Mouse (Mus musculus): ENCODE results near the gene Neurl2. TPM values are rescaled to one million over a fixed set of nuclear protein-coding genes. Genes with fewer than 3 reads are reported as not detected.

Neurl2 gene
- polyA plus RNA-seq, 1 experiment from 2014 or later, result 3.2 TPM

GRCm38 (mm10) chr2:164862179-164862861 is 29.1 kb upstream of the Neurl2 start:
- Histone ChIP-seq H3K4me2 (ENCODE audit: low read depth, low read length, severe bottlenecking) (no peak overlapping the region), H3K4me3 (ENCODE audit: low read depth, low read length) (no peak overlapping the region), H3K4me1 (replicated peaks; ENCODE audit: control insufficient read depth, insufficient read depth, low read length) (peaks cover 6% of the 10 kb centered on the region), H3K9me3 (ENCODE audit: control insufficient read depth, low read length) (no peaks in the 10 kb centered on the region), H3K27ac (ENCODE audit: low read depth, low read length) (no peak overlapping the region), H3K36me3 (ENCODE audit: control insufficient read depth, insufficient read depth, low read length) (no peaks in the 10 kb centered on the region), H3K9ac (ENCODE audit: low read length) (no peak overlapping the region), H3K27me3 (ENCODE audit: control insufficient read depth, insufficient read depth, low read length) (peaks cover 9% of the 10 kb centered on the region; the same call in 1 of the 2 replicates)
- 66% methylated on average over 9 of the region's 9 CpGs for WGBS
- DNase-seq (ENCODE audit: low spot score) (peak; percentile 62), ATAC-seq (replicated peaks; ENCODE audit: low FRiP score) (no peak)

- H3K9me3 ChIP-seq (ENCODE audit: control insufficient read depth, low read length), result no peaks in the 10 kb centered on the region
- peaks cover 16% of the 10 kb centered on the region for H3K27me3 ChIP-seq (ENCODE audit: control insufficient read depth, insufficient read depth, low read length)
- ATAC-seq (replicated peaks; ENCODE audit: low FRiP score) (no peak), DNase-seq (ENCODE audit: low spot score) (no peak)
- no peak overlapping the region for H3K9ac ChIP-seq (ENCODE audit: low read length)
- no peak overlapping the region for H3K27ac ChIP-seq (ENCODE audit: low read depth, low read length)
- H3K4me2 ChIP-seq (ENCODE audit: low read depth, low read length, severe bottlenecking), result no peak overlapping the region
- peaks cover 6% of the 10 kb centered on the region for H3K4me1 ChIP-seq (replicated peaks; ENCODE audit: control insufficient read depth, insufficient read depth, low read length)
- no peaks in the 10 kb centered on the region for H3K36me3 ChIP-seq (ENCODE audit: control insufficient read depth, insufficient read depth, low read length)
- H3K4me3 ChIP-seq (ENCODE audit: low read depth, low read length), result no peak overlapping the region
- 75% methylated on average over 4 of the region's 4 CpGs for WGBS
These were observed 27.8 kb upstream of the Neurl2 start for GRCm38 (mm10) chr2:164861094-164861493.

DNA sequence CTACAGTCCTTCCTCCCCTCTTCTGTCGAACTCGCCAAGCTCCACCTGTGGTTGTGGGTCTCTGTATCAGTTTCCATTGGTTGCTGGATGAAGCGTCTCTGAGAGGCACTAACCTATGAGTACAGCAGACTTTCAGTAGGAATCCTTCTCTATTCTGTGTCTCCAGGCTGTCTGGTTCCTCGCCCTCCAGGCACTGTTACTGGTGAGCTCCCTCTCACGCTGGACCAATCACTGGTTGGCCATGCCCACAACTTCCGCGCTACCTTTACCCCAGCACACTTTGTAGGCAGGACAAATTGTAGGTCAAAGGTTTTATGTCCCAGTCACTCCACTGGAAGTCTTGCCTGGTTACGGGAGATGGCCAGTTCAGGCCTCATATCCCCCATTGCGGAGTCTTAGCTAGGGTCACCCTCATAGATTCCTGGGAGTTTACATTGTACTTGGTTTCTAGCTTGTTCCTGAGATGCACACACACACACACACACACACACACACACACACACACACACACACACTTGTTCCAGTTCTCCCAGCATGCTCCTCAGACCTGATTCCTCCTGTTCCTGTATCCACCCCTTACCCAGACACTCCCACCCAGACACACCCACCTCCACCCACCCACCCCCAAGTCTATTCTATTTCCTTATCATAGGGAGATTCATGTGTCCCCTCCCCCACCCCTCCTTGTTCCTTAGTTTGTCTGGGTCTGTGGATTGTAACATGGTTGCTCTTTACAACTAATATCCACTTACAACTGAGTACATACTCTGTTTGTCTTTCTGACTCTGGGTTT is 26.6 kb upstream of the Neurl2 start:
- Histone ChIP-seq H3K9me3 (ENCODE audit: control insufficient read depth, low read length) (no peaks in the 10 kb centered on the region), H3K4me3 (ENCODE audit: low read depth, low read length) (no peak overlapping the region), H3K4me2 (ENCODE audit: low read depth, low read length, severe bottlenecking) (no peak overlapping the region), H3K9ac (ENCODE audit: low read length) (no peak overlapping the region), H3K27ac (ENCODE audit: low read depth, low read length) (no peak overlapping the region), H3K4me1 (replicated peaks; ENCODE audit: control insufficient read depth, insufficient read depth, low read length) (peaks cover 6% of the 10 kb centered on the region), H3K36me3 (ENCODE audit: control insufficient read depth, insufficient read depth, low read length) (no peaks in the 10 kb centered on the region), H3K27me3 (ENCODE audit: control insufficient read depth, insufficient read depth, low read length) (peaks cover 17% of the 10 kb centered on the region)
- DNase-seq (ENCODE audit: low spot score), result no peak
- 55% methylated on average over 9 of the region's 9 CpGs for WGBS
- no peak for ATAC-seq (replicated peaks; ENCODE audit: low FRiP score)

DNA sequence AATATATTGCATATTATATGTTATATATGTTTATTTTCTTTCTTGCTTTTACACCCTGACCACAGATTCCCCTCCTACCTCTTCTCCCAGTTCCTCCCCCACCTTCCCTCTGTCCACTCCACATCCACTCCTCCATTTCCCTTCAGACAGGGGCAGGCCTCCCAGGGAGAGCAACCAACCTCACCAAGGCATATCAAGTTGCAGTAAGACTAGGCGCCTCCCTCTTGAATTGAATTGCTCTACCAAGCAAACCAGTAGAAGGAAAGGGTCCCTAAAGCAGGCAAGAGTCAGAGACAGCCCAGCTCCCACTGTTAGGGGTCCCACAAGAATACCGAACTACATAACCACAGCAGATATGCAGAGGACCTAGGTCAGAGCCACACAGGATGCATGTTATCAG is 25.9 kb upstream of the Neurl2 start:
- 58% methylated on average over 2 of the region's 2 CpGs for WGBS
- H3K9me3 ChIP-seq (ENCODE audit: control insufficient read depth, low read length), result no peaks in the 10 kb centered on the region
- H3K9ac ChIP-seq (ENCODE audit: low read length), result no peak overlapping the region
- no peak overlapping the region for H3K4me3 ChIP-seq (ENCODE audit: low read depth, low read length)
- H3K4me1 ChIP-seq (replicated peaks; ENCODE audit: control insufficient read depth, insufficient read depth, low read length), result peaks cover 6% of the 10 kb centered on the region
- H3K4me2 ChIP-seq (ENCODE audit: low read depth, low read length, severe bottlenecking), result no peak overlapping the region
- no peaks in the 10 kb centered on the region for H3K36me3 ChIP-seq (ENCODE audit: control insufficient read depth, insufficient read depth, low read length)
- DNase-seq (ENCODE audit: low spot score) (no peak), ATAC-seq (replicated peaks; ENCODE audit: low FRiP score) (no peak)
- no peak overlapping the region for H3K27ac ChIP-seq (ENCODE audit: low read depth, low read length)
- peaks cover 19% of the 10 kb centered on the region for H3K27me3 ChIP-seq (ENCODE audit: control insufficient read depth, insufficient read depth, low read length)

GRCm38 (mm10) chr2:164857842-164858553 is 24.7 kb upstream of the Neurl2 start:
- peak overlapping the region; percentile 97 for H3K4me2 ChIP-seq (ENCODE audit: low read depth, low read length, severe bottlenecking)
- H3K9ac ChIP-seq (ENCODE audit: low read length), result peak overlapping the region; percentile 58
- H3K4me1 ChIP-seq (replicated peaks; ENCODE audit: control insufficient read depth, insufficient read depth, low read length), result peaks cover 6% of the 10 kb centered on the region
- ATAC-seq (replicated peaks; ENCODE audit: low FRiP score) (peak; percentile 35; the same call in 1 of the 2 replicates), DNase-seq (ENCODE audit: low spot score) (peak; percentile 65)
- H3K36me3 ChIP-seq (ENCODE audit: control insufficient read depth, insufficient read depth, low read length), result no peaks in the 10 kb centered on the region
- H3K27ac ChIP-seq (ENCODE audit: low read depth, low read length), result no peak overlapping the region
- 2% methylated on average over 19 of the region's 19 CpGs for WGBS
- no peaks in the 10 kb centered on the region for H3K9me3 ChIP-seq (ENCODE audit: control insufficient read depth, low read length)
- H3K27me3 ChIP-seq (ENCODE audit: control insufficient read depth, insufficient read depth, low read length), result peaks cover 19% of the 10 kb centered on the region
- H3K4me3 ChIP-seq (ENCODE audit: low read depth, low read length), result peak overlapping the region; percentile 44

DNA sequence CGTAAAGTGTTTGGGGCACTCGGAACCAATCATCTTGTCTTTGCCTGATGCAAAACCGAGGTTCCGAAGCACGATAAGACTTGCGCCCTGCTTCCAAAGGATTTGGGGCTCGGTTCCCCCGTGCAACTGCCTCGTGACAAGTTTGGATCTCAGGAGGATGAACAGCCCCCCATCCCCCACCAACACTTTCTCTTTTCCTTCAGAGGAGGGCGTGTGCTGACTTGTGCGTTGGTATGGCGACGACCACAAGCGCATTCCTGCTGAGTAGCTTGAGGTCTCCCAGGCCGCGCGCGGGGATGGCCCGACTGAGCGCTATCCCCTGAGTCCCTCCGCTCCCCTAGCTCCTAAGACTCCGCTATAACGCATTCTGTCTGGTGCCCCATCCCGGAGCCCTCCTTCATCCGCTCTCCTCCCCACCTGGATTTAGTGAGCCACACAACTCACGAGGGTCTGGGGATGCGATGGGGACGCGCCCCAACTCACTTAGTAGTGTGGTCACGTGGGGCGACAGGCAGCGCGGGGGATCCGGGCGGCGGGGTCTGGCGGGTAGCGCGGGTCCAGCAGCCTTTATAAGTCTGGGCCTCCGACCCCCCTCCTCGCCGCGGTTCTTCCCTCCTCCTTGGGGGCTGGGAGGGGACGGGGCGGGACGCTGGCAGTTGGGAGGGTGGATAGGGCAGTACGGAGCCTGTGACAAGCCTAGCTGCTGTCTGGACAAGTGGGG is 24.0 kb upstream of the Neurl2 start, which contains the start of gene Pltp:
Pltp (minus strand) TSS at position 611 of the 721 bp plus-strand sequence.
- ATAC-seq (replicated peaks; ENCODE audit: low FRiP score) (peak; percentile 76), DNase-seq (ENCODE audit: low spot score) (peak; percentile 87)
- no peak within 1 kb of the TSS for H3K27ac ChIP-seq (ENCODE audit: low read depth, low read length)
- H3K36me3 ChIP-seq (ENCODE audit: control insufficient read depth, insufficient read depth, low read length), result no peaks in the 10 kb centered on the region
- H3K9ac ChIP-seq (ENCODE audit: low read length), result peak within 1 kb of the TSS; percentile 58
- H3K4me3 ChIP-seq (ENCODE audit: low read depth, low read length), result peak within 1 kb of the TSS; percentile 44
- peaks cover 6% of the 10 kb centered on the region for H3K4me1 ChIP-seq (replicated peaks; ENCODE audit: control insufficient read depth, insufficient read depth, low read length)
- under 1% methylated on average over 47 of the region's 47 CpGs for WGBS
- H3K27me3 ChIP-seq (ENCODE audit: control insufficient read depth, insufficient read depth, low read length), result peaks cover 19% of the 10 kb centered on the region
- peak within 1 kb of the TSS; percentile 97 for H3K4me2 ChIP-seq (ENCODE audit: low read depth, low read length, severe bottlenecking)
- no peaks in the 10 kb centered on the region for H3K9me3 ChIP-seq (ENCODE audit: control insufficient read depth, low read length)

DNA sequence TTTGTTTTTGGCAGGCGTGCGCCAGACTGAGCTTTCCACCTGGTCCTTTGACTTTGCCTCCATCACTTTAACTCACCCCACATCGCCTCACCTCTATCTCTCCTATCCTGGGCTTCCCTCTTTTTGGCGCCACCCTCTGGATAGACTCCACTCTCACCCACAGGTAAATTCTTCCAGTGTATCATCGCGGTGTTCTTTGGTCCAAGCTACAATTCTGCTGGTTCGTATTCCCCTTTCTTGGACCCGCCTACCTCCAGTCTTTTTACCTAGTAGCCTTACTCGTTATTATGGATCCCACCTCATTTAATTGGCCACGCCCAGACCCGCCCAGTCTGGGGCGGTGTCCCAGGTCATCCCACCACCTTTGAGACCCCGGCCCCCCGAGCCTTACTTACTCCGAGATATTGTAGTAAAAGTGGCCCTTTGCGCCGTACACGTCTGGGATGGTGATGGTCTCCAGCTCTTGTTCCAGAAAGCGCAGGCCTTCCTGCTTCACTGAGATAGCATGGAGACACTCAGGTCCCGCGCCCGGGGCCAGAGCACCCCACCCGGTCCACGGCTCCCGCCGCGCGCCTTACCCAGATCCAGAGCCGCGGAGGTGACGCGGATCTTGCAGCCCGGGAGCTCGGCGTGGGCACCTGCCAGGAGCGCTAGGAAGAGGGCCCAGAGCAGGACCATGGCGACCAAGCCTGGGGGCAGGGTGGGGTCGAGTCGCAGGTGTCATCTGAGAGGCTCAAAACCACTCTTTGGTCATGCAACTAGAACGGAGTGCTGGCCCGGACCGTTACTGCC is 23.2 kb upstream of the Neurl2 start:
- H3K4me1 ChIP-seq (replicated peaks; ENCODE audit: control insufficient read depth, insufficient read depth, low read length), result peaks cover 6% of the 10 kb centered on the region
- no peak overlapping the region for H3K27ac ChIP-seq (ENCODE audit: low read depth, low read length)
- peak overlapping the region; percentile 97 for H3K4me2 ChIP-seq (ENCODE audit: low read depth, low read length, severe bottlenecking)
- peak overlapping the region; percentile 58 for H3K9ac ChIP-seq (ENCODE audit: low read length)
- peaks cover 19% of the 10 kb centered on the region for H3K27me3 ChIP-seq (ENCODE audit: control insufficient read depth, insufficient read depth, low read length)
- no peaks in the 10 kb centered on the region for H3K9me3 ChIP-seq (ENCODE audit: control insufficient read depth, low read length)
- H3K36me3 ChIP-seq (ENCODE audit: control insufficient read depth, insufficient read depth, low read length), result no peaks in the 10 kb centered on the region
- peak; percentile 68 for DNase-seq (ENCODE audit: low spot score)
- ATAC-seq (replicated peaks; ENCODE audit: low FRiP score), result peak; percentile 58
- WGBS, result under 1% methylated on average over 42 of the region's 42 CpGs
- H3K4me3 ChIP-seq (ENCODE audit: low read depth, low read length), result peak overlapping the region; percentile 44
